Comparison of ENCODE assay signal across 16 mouse cellular contexts in the genomic region with DNA sequence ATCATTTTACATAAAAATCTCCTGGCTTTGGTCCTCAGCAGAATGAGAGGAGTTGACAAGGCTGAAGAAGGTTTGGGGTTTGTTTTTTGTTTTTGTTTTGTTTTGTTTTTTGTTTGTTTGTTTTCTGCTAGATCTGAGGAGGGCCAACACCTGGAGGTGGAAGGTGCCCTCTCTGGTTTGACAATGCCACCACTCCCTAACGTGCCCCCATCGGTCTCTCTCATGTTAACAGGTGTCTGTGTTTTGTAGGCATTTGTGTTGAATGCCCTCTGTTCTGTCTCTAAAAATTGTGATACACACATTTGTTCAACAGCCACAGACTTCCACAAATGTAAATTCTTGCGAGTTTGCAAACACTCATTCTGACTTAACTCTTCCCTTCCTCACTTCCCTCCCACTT.
A peak's percentile ranks its signal among the peaks of the same experiment; 100 is the strongest.
DNase-seq lines count a peak whose midpoint lies in the region.
"Had no signal": no experiment of that assay in that cellular context is flagged by ENCODE, and none has a peak within 500 bp of the region (broad histone marks: within the 10 kb centered on the region; RNA-seq: fewer than 3 reads in every experiment).

No protein-coding gene starts in this region.

- peak; percentile 5 for DNase-seq in induced T-regulatory cell, adult 2 months (ENCODE audit: low read depth)
- peak; percentile 45 for DNase-seq in thymus, postnatal 0 days (ENCODE audit: low spot score)
- peak; percentile 50 for DNase-seq in thymus, postnatal 25 days
- DNase-seq in thymus, postnatal 4 days, result peak; percentile 39
- no peak for DNase-seq in B cell, adult 2 months
- no peak for DNase-seq in frontal cortex, postnatal 36 days (ENCODE audit: low spot score in 2 of 2)
- DNase-seq in cerebellum, adult 9-11 months, result no peak
- DNase-seq: adrenal gland, adult 2 months; adrenal gland, postnatal 10 days; adrenal gland, postnatal 25 days; cerebellum, adult 11 months; cerebellum, adult 18-20 months; cerebellum, adult 8-10 months; cerebellum, postnatal 10 days; cerebellum, postnatal 25 days; forebrain, postnatal 0 days had no signal

Comparison
In these comparisons a context has a peak if more than half of its experiments do, and no peak if none do; other contexts are left out.
1. DNase-seq: peak in induced T-regulatory cell, adult 2 months (single experiment), thymus, postnatal 0 days (single experiment), thymus, postnatal 25 days (single experiment) and thymus, postnatal 4 days (single experiment); none in B cell, adult 2 months (0 of 2), frontal cortex, postnatal 36 days (0 of 2) and cerebellum, adult 9-11 months (single experiment).